Mouse (Mus musculus): ENCODE results near the gene Defb21.

The Defb21 gene

GRCm38 (mm10) chr2:152607746-152608145 is 35.2 kb downstream of the Defb21 start:
- no peak for DNase-seq (ENCODE audit: low spot score)

- no peak for DNase-seq (ENCODE audit: low spot score)
Measured at GRCm38 (mm10) chr2:152608719-152609118, 36.2 kb downstream of the Defb21 start.

GRCm38 (mm10) chr2:152612193-152612592 is 39.6 kb downstream of the Defb21 start:
- DNase-seq (ENCODE audit: low spot score), result no peak

GRCm38 (mm10) chr2:152615563-152615962 is 43.0 kb downstream of the Defb21 start:
- DNase-seq (ENCODE audit: low spot score), result peak; percentile 95

GRCm38 (mm10) chr2:152616470-152616869 is 43.9 kb downstream of the Defb21 start:
- no peak for DNase-seq (ENCODE audit: low spot score)

- DNase-seq (ENCODE audit: low spot score), result no peak
Measured at GRCm38 (mm10) chr2:152617374-152617773, 44.8 kb downstream of the Defb21 start.

- DNase-seq (ENCODE audit: low spot score), result no peak
Measured at GRCm38 (mm10) chr2:152620367-152621134, 48.0 kb downstream of the Defb21 start.

- DNase-seq (ENCODE audit: low spot score), result no peak
Measured at GRCm38 (mm10) chr2:152622151-152622550, 49.6 kb downstream of the Defb21 start.

GRCm38 (mm10) chr2:152622953-152623352 is 50.4 kb downstream of the Defb21 start, which contains the start of gene Defb25:
Defb25 (minus strand) TSS chr2:152623053.
- no peak for DNase-seq (ENCODE audit: low spot score)

Measured in retina, embryonic 14.5 days (tissue).